Mouse (Mus musculus): Measurements from ENCODE around the gene Fblim1. TPM values are rescaled to one million over a fixed set of nuclear protein-coding genes. Genes with fewer than 3 reads are reported as not detected.

Fblim1 gene
- total RNA-seq, 2 experiments from 2014 or later = 0.96 to 1.6 TPM

Other genes with a start within 250 kb of the Fblim1 start
- 1 to 10 TPM; 3.1 to 3.5 TPM for gene Fam131c, start 237.9 kb downstream of the Fblim1 start, total RNA-seq (2021)
- not detected for gene Clcnka, start 207.4 kb downstream of the Fblim1 start, total RNA-seq (2021)
- not detected for gene Clcnkb, start 190.1 kb downstream of the Fblim1 start, total RNA-seq (2021)
- gene Hspb7, start 185.3 kb downstream of the Fblim1 start, total RNA-seq (2021) = under 1 TPM; 0.39 to 0.66 TPM
- 1 to 10 TPM; 4.7 to 6.0 TPM for gene Srarp, start 170.0 kb downstream of the Fblim1 start, total RNA-seq (2021)
- 10 to 100 TPM; 42.1 to 43.3 TPM for gene Zbtb17, start 161.4 kb downstream of the Fblim1 start, total RNA-seq (2021)
- 10 to 100 TPM; 54.6 to 60.6 TPM for gene Spen, start 67.5 kb downstream of the Fblim1 start, total RNA-seq (2021)
- under 1 TPM; 0.85 TPM for gene Tmem82, start 12.5 kb upstream of the Fblim1 start, total RNA-seq (2021)
- 1 to 10 TPM; 3.0 to 3.2 TPM for gene Slc25a34, start 17.7 kb upstream of the Fblim1 start, total RNA-seq (2021)
- gene Plekhm2, start 58.8 kb upstream of the Fblim1 start, total RNA-seq (2021) = 10 to 100 TPM; 74.6 to 75.2 TPM
- 1 to 10 TPM in 1 of 2 experiments, under 1 TPM in 1; 0.30 to 2.4 TPM for gene Rsc1a1, start 79.5 kb upstream of the Fblim1 start, total RNA-seq (2021)
- gene Ddi2, start 117.3 kb upstream of the Fblim1 start, total RNA-seq (2021) = 10 to 100 TPM; 39.8 to 41.1 TPM
- under 1 TPM; 0.60 to 0.94 TPM for gene Agmat, start 140.6 kb upstream of the Fblim1 start, total RNA-seq (2021)
- 10 to 100 TPM; 38.0 to 40.3 TPM for gene Dnajc16, start 184.8 kb upstream of the Fblim1 start, total RNA-seq (2021)
- gene Casp9, start 187.5 kb upstream of the Fblim1 start, total RNA-seq (2021) = 10 to 100 TPM; 18.0 to 22.1 TPM
- gene Cela2a, start 220.1 kb upstream of the Fblim1 start, total RNA-seq (2021) = not detected
- gene Ctrc, start 240.3 kb upstream of the Fblim1 start, total RNA-seq (2021) = not detected

All from left cerebral cortex, postnatal 25 days (tissue).